Mouse (Mus musculus): Measurements from ENCODE around the gene Zbtb24. TPM values are rescaled to one million over a fixed set of nuclear protein-coding genes. Genes with fewer than 3 reads are reported as not detected.

The Zbtb24 gene
- total and polyA plus RNA-seq, 2 experiments from 2014 or later: 15.5 to 29.9 TPM

DNA sequence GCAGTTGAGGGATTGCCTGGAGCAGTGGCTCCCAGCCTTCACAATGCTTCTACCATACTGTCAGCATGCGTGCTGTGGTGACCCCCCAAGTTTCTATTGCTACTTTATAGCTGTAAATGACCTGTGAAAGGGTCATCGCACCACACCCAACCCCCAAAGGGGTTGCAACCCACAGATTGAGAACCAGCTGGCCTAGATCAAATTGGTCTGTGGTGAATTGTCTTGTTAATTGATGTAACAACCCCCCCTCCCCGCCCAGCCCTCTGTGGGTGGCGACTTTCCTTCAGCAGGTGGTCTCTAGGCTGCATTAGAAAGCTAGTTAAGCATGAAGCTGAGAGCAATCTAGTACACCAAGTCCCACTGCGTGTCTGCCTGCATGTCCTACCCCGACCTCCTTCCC lies 17.1 kb downstream of the Zbtb24 start:
- TF ChIP-seq CTCF (IDR thresholded peaks at IDR 0.05; ENCODE audit: low read depth): no peak
- peaks cover 28% of the 10 kb centered on the region for H3K36me3 ChIP-seq (ENCODE audit: insufficient read depth)
- DNase-seq (no peak), ATAC-seq (no peak)
- no peaks in the 10 kb centered on the region for H3K27me3 ChIP-seq (ENCODE audit: insufficient read depth, low read length)
- no peak overlapping the region for H3K9ac ChIP-seq
- WGBS: 42% methylated on average over 6 of the region's 6 CpGs
- H3K4me3 ChIP-seq (ENCODE audit: low read depth, low read length): no peak overlapping the region
- H3K4me2 ChIP-seq (ENCODE audit: low read depth): no peak overlapping the region
- H3K9me3 ChIP-seq (ENCODE audit: low read length): no peaks in the 10 kb centered on the region
- no peak overlapping the region for H3K27ac ChIP-seq (ENCODE audit: low read depth, low read length)
- no peaks in the 10 kb centered on the region for H3K4me1 ChIP-seq (ENCODE audit: insufficient read depth)

DNA sequence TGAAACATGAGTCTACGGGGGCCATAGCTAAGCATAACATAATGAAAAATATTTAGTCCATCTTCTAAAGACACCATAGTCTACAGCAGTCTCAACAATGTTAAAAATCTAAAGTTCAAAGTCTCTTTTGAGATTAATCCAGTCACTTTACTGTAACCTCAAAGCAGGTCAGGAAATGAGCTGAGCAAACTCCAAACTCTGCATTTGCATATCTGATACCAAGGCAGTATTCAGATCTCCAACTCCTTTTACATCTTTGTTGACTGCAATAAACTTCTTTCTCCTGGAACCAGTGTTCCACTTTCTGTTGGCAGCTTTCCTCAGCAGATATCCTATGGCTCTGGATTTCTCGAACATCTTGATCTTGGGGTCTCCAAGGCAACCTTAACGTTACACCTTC lies 20.5 kb downstream of the Zbtb24 start:
- Histone ChIP-seq H3K4me1 (ENCODE audit: insufficient read depth) (peaks cover under 1% of the 10 kb centered on the region; the same call in 1 of the 2 replicates), H3K9me3 (ENCODE audit: low read length) (no peaks in the 10 kb centered on the region), H3K27me3 (ENCODE audit: insufficient read depth, low read length) (no peaks in the 10 kb centered on the region), H3K27ac (ENCODE audit: low read depth, low read length) (no peak overlapping the region), H3K36me3 (ENCODE audit: insufficient read depth) (peaks cover 14% of the 10 kb centered on the region; the same call in 1 of the 2 replicates), H3K9ac (no peak overlapping the region), H3K4me3 (ENCODE audit: low read depth, low read length) (no peak overlapping the region), H3K4me2 (ENCODE audit: low read depth) (no peak overlapping the region)
- no peak for ATAC-seq
- DNase-seq: no peak
- 87% methylated on average over 3 of the region's 3 CpGs for WGBS
- TF ChIP-seq CTCF (IDR thresholded peaks at IDR 0.05; ENCODE audit: low read depth): no peak

DNA sequence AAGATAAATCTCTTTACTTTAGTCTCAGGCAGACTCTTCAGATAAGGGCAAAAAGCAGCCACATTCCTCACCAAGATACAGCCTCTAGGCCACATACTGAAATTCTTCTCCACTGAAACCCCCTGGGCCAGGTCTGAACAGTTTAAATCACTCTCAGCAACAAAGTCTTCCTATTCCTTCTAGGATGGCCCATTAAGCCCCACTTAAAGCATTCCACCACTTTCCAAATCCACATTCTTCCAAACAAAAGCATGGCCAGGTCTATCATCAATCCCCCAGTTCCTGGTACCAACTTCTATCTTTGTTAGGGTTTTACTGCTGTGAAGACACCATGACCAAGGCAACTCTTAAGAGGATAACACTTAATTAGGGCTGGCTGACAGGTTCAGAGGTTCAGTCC lies 22.4 kb downstream of the Zbtb24 start:
- Histone ChIP-seq H3K4me3 (ENCODE audit: low read depth, low read length) (no peak overlapping the region), H3K9me3 (ENCODE audit: low read length) (no peaks in the 10 kb centered on the region), H3K27me3 (ENCODE audit: insufficient read depth, low read length) (no peaks in the 10 kb centered on the region), H3K4me1 (ENCODE audit: insufficient read depth) (peaks cover 8% of the 10 kb centered on the region), H3K4me2 (ENCODE audit: low read depth) (no peak overlapping the region), H3K36me3 (ENCODE audit: insufficient read depth) (peaks cover 6% of the 10 kb centered on the region; the same call in 1 of the 2 replicates), H3K9ac (no peak overlapping the region), H3K27ac (ENCODE audit: low read depth, low read length) (no peak overlapping the region)
- no peak for DNase-seq
- no peak for ATAC-seq
- TF ChIP-seq CTCF (IDR thresholded peaks at IDR 0.05; ENCODE audit: low read depth): no peak

DNA sequence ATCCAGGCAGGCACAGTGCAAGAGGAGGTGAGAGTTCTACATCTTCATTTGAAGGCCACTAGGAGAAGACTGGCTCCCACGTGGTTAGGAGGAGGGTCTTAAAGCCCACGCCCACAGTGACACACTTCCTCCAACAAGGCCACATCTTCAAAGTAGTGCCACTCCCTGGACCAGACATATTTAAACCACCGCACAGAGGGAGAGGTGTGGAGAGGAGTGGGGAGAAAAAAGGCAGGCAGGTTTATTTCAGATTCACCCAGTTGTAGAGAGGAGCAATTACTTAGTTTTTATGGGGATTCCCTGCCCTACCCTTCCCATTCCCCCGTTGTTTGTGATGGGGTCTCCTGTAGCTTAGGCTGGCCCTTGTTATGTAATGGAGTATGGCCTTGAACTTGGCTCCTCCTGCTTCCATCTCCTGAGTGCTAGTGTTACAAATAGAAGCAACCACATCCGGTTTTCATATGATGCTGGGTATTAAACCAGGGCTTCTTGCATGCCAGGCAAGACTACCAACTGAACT lies 22.8 kb downstream of the Zbtb24 start:
- no peaks in the 10 kb centered on the region for H3K9me3 ChIP-seq (ENCODE audit: low read length)
- no peak overlapping the region for H3K4me3 ChIP-seq (ENCODE audit: low read depth, low read length)
- no peak for DNase-seq
- no peak for TF ChIP-seq CTCF (IDR thresholded peaks at IDR 0.05; ENCODE audit: low read depth)
- H3K4me1 ChIP-seq (ENCODE audit: insufficient read depth): peaks cover 10% of the 10 kb centered on the region
- no peak overlapping the region for H3K27ac ChIP-seq (ENCODE audit: low read depth, low read length)
- H3K36me3 ChIP-seq (ENCODE audit: insufficient read depth): peaks cover 5% of the 10 kb centered on the region; the same call in 1 of the 2 replicates
- H3K4me2 ChIP-seq (ENCODE audit: low read depth): no peak overlapping the region
- H3K27me3 ChIP-seq (ENCODE audit: insufficient read depth, low read length): no peaks in the 10 kb centered on the region
- no peak overlapping the region for H3K9ac ChIP-seq
- no peak for ATAC-seq
- WGBS: 78% methylated on average over 5 of the region's 5 CpGs

DNA sequence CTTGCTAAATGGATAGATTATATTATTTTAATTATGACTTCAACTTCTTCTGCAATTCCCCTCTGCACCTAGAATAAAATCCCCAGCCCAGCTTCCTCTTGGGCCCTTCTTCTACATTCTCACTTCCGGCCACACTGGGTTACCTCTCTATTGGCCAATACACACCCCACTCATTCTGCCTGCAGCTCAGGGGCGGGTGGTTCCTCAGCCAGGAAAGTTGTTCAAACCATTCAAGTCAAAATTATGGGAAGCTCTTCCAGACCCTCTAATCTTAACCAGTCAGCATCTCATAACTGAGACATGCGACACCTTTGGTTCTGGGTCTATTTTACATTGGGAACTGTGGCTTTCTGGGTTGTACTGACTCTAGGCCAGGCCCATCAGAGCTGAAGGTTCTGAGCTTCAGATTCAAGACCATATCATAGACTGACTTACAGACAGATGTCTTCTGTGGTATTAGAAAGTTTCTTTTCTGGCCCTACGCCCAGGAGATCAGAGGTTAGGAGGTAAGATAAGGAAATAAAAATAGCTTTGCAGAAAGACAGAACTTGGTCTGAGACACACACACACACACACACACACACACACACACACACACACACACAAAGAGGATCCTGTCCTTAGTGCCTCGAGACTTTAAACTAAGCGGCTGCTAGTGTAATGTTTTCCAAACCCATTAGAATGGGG lies 23.7 kb downstream of the Zbtb24 start:
- TF ChIP-seq CTCF (IDR thresholded peaks at IDR 0.05; ENCODE audit: low read depth): no peak
- Histone ChIP-seq H3K27me3 (ENCODE audit: insufficient read depth, low read length) (no peaks in the 10 kb centered on the region), H3K27ac (ENCODE audit: low read depth, low read length) (no peak overlapping the region), H3K36me3 (ENCODE audit: insufficient read depth) (no peaks in the 10 kb centered on the region), H3K4me2 (ENCODE audit: low read depth) (no peak overlapping the region), H3K4me1 (ENCODE audit: insufficient read depth) (peaks cover 11% of the 10 kb centered on the region), H3K9me3 (ENCODE audit: low read length) (no peaks in the 10 kb centered on the region), H3K9ac (no peak overlapping the region), H3K4me3 (ENCODE audit: low read depth, low read length) (no peak overlapping the region)
- 88% methylated on average over 6 of the region's 6 CpGs for WGBS
- ATAC-seq: no peak
- DNase-seq: no peak

DNA sequence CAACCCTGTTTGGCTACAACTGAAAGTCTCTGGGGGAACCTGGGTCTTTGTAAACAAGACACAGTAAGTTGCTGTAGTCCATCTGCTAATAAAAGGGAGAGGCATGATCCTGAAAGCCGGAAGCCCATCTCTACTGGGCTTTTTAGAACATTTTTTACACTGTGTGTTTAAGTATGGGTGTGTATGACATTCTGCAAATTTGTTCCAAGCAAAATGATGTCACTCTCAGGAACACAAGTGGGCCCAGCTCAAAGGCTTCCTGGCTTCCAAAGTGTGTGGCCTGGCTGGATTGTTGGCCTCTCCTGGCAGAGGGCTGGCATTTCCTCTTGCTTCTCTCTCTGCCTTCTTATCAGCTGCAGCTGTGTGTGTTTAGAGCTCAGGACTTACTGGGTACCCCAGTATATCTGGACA lies 24.8 kb downstream of the Zbtb24 start:
- ATAC-seq (no peak), DNase-seq (no peak)
- Histone ChIP-seq H3K36me3 (ENCODE audit: insufficient read depth) (no peaks in the 10 kb centered on the region), H3K27me3 (ENCODE audit: insufficient read depth, low read length) (no peaks in the 10 kb centered on the region), H3K9ac (no peak overlapping the region), H3K4me2 (ENCODE audit: low read depth) (no peak overlapping the region), H3K4me3 (ENCODE audit: low read depth, low read length) (no peak overlapping the region), H3K4me1 (ENCODE audit: insufficient read depth) (peaks cover 11% of the 10 kb centered on the region), H3K27ac (ENCODE audit: low read depth, low read length) (no peak overlapping the region), H3K9me3 (ENCODE audit: low read length) (no peaks in the 10 kb centered on the region)
- WGBS: 90% methylated on average over 1 of the region's 1 CpGs
- TF ChIP-seq CTCF (IDR thresholded peaks at IDR 0.05; ENCODE audit: low read depth): no peak

DNA sequence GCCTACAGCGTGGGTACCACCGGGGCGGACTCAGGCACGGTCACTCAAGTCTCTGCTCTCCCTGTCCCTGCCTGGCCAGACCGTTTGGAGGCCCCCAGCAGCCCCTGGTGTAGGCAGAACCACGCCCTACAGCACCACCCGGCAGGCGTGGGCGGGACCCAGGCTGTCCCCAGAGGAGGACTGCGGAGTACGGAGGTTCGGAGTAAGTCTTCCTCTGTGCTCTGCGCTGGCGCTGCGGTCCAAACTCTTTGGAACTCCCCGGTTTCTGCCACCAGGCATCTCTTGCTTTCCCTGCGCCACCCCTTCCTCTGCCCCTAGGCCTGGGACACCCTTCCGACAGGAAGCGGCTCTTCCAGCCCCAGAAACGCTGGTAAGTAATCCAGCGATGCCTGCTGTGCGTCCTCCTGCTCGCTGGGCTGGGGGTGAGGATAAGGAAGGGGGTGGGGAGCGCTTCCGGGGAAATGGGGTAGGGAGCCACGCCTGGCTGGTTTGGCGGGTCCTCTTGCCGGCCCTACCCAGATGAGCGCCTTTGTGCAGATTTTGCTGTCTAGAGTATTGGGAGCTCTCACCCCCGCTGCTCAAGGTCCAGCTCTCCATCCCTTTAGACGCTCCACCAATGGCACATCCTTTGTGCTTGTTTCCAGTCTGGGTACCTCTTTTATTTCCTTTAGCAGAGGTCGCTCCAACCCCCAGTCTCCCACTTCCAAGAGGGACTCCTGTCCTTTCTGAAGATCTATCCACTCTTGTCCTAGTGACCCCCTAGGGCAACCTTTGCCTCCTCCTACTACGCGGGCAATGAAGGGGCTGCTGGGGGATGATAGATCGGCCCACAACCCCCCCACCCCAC lies 26.2 kb downstream of the Zbtb24 start, which contains the start of gene Mical1:
Gene Mical1 (plus strand): TSS at position 144 of the 847 bp plus-strand sequence.
- TF ChIP-seq CTCF (IDR thresholded peaks at IDR 0.05; ENCODE audit: low read depth): peak; percentile 17; the same call in 1 of the 2 replicates
- ATAC-seq: peak; percentile 66
- 1% methylated on average over 35 of the region's 35 CpGs for WGBS

More for the DNA sequence above, 26.2 kb downstream of the Zbtb24 start, which contains the start of gene Mical1:
- H3K4me3 ChIP-seq (ENCODE audit: low read depth, low read length): peak within 1 kb of the TSS; percentile 49
- peak within 1 kb of the TSS; percentile 70 for H3K27ac ChIP-seq (ENCODE audit: low read depth, low read length)
- DNase-seq: peak; percentile 73
- peaks cover 11% of the 10 kb centered on the region for H3K4me1 ChIP-seq (ENCODE audit: insufficient read depth)
- H3K9ac ChIP-seq: peak within 1 kb of the TSS; percentile 60
- no peaks in the 10 kb centered on the region for H3K27me3 ChIP-seq (ENCODE audit: insufficient read depth, low read length)
- peak within 1 kb of the TSS; percentile 85 for H3K4me2 ChIP-seq (ENCODE audit: low read depth)
- H3K9me3 ChIP-seq (ENCODE audit: low read length): no peaks in the 10 kb centered on the region
- H3K36me3 ChIP-seq (ENCODE audit: insufficient read depth): peaks cover under 1% of the 10 kb centered on the region; the same call in 1 of the 2 replicates
